Mouse (Mus musculus) gastrocnemius, postnatal 14 days (tissue): ENCODE measurements around the gene Tmem106b. TPM values are rescaled to one million over a fixed set of nuclear protein-coding genes. Genes with fewer than 3 reads are reported as not detected.
A peak's percentile ranks its signal among the peaks of the same experiment; 100 is the strongest.

ENCODE experiments used
- DNase-seq: peaks from one replicate; pipeline ENCODE4 v3.0.0; 2021; ENCODE audit warnings: mixed read lengths
- intact Hi-C: fragments of 180-260 bp; cut with DNase I; formaldehyde crosslinking; loops from one replicate; pipeline ENCODE4 v1.15.1; 2025; ENCODE audit warnings: low total_unique reads
- long read RNA-seq, 2 experiments: library from polyadenylated mRNA; stranded (forward); transcript quantifications; one replicate each; pipeline ENCODE4 v2.0.0; 2021
- total RNA-seq, 2 experiments: library from RNA; stranded (reverse); gene quantifications; 2 replicates each; pipeline ENCODE4 v1.2.3; 2021

Tmem106b gene
- total RNA-seq: 10 to 100 TPM; 52.1 to 57.2 TPM
- long read RNA-seq, experiment 1, full-length matches to known transcripts: 17 of 20 reads
- long read RNA-seq, experiment 1, partial matches to known transcripts: 0 of 20 reads
- long read RNA-seq, experiment 1, other reads (novel, unspliced or antisense): 3 of 20 reads
- long read RNA-seq, experiment 2, full-length matches to known transcripts: 25 of 30 reads
- long read RNA-seq, experiment 2, partial matches to known transcripts: 1 of 30 reads
- long read RNA-seq, experiment 2, other reads (novel, unspliced or antisense): 4 of 30 reads

DNA sequence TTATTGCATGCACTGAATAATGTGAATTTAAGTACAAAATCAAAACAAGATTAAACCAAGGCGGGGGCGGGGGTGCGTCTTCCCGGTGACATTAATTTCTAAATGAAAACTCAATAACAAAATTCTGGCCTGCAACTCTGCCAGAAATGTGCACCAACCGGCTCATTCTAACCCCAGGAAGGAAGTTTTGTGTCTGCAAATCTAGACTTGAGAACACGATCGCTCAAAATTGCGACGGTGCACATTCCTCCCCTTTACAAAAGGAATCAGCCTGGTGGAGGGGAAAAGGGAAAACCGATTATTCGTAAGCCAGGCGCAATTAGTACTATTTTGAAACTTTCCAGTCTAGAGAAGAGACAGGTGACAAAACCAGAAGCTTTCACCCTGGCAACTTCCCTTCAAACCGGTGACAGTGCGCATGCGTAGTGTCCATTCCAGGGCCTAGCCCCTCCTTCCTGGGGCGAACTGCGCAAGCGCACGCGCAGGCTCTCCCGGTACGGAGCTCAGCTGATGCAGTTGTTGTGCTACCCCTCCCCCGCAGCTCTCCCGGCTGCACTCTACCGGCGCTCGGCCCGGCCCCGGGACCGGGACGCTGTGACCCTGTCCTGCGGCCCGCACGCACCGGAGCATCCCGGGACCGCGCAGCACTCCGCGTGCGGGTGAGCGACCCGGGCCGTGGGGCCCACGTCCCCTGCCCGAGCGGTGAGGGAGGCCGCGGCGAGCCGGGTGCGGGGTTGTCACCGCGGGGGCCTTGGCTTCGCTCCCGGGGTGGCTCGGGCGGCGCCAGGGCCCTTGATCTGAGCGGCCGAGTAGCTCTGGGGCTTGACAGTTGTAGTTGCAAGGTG, at the start of gene Tmem106b:
Gene Tmem106b (plus strand): TSS at position 458 of the 845 bp plus-strand sequence.
- intact Hi-C loops: no loop called here
- DNase-seq: peak; percentile 97

DNA sequence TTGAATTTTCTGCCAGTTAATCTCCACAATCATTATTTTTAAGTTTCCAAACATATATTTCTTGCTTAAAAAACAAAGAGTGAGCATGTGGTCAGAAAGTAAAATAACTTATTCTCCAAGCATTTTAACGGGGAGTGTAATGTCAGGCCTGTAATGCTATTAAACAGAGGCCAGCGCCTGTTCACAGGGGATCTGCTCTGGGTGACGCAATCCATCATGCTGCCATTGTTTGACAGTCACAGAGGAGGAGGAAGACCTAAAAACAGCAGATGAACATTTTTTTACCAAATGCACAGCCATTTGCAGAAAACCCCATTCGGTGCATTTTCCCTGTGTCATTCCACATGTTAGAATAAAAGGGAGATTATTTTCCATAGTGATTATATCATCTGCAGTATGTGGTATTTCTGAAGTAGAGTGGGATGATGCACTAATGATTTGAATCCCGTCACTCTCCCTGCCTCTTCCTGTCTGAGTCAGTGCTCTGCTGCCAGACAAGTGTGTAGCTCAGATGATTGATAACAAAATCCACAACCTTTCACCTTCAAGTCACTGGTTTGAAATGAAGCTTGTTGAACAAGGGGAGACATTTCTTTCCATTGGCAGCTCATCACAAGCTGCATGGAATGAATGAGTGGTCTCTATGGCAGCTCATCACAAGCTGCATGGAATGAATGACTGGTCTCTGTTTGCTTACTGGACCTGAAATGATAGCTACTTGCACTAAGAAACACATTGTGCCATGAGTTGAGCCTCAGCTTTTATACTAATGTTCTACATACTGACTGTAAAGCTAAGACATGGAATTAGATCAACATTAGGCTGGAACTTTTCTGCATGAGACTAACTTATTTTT, 48.1 kb upstream of the Tmem106b start:
- intact Hi-C loops: no loop called here
- DNase-seq: no peak

DNA sequence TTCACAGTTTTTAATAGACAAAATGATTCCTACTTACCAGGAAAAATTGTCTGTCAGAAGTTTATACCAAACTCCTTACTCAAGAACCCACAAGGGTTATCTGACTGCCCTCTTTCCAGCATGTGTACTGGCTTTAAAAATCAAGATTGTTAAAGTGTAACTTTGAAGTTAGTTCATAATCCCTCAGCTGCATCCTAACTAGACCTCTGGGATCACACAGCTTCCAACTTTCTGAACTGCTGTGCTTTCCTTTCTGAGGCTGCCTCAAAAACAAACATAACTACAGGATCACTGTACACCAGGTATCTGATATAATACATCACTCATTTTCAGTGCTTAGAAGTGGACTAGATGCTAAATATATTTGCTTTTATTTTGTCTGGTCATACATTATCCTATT, 39.0 kb upstream of the Tmem106b start:
- DNase-seq: no peak
- intact Hi-C loops: no loop called here

DNA sequence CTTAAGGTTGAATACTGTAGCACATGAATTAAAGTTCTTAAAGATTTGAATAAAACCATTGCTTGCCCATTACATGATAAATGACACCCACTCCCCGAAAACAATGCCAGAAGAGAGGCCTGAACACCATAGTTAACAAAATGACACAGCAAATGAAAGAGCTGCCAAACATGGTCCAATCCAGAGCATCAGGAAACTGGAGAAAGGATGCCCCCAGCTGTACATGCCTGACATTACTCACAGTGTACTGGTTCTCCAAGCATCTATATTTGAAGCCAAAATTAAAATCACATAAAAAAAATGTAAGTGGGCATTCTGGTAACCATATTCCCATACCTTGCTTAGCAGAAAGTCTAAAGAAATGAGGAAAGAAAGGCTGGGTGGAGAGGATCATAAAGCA, 38.6 kb upstream of the Tmem106b start:
- intact Hi-C loops: no loop called here

DNA sequence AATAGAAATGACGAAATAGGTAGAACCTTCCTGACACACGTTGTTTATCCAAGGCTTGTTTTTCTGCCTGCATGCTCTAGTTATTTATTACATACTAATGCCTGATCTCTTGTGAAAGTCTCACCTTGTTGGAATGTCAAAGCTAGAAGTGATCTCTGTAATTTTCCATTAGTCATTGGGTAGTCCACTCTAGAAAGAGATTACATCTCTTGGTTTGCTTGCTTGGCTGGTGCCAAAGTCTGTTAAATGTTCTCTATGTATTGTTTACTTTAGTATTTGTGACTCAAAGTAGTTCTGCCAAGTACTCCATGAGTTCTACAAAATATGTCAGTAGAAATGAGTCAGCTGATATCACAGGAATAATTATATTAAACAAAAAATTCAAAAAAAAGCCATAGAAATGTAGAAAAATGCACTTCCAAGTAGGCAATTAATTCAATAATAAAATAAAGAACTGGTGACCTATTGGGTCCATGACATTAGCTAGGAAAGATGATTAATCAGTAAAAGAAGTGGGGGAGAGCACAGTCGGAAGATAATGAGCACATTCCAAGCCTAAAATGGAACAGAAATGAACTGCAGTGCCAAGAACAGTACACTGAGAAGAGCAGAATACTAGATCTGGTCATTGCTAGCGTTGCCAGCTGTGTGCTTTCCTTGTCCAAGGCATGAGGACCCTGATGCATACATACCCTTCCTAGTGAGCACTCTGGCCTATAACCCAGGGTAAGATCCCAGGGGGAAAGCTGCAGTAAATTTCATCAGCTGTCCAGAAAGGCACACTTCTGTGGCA, 17.0 kb upstream of the Tmem106b start:
- intact Hi-C loops: no loop called here
- DNase-seq: no peak

More for the DNA sequence above, 38.6 kb upstream of the Tmem106b start:
- no peak for DNase-seq

DNA sequence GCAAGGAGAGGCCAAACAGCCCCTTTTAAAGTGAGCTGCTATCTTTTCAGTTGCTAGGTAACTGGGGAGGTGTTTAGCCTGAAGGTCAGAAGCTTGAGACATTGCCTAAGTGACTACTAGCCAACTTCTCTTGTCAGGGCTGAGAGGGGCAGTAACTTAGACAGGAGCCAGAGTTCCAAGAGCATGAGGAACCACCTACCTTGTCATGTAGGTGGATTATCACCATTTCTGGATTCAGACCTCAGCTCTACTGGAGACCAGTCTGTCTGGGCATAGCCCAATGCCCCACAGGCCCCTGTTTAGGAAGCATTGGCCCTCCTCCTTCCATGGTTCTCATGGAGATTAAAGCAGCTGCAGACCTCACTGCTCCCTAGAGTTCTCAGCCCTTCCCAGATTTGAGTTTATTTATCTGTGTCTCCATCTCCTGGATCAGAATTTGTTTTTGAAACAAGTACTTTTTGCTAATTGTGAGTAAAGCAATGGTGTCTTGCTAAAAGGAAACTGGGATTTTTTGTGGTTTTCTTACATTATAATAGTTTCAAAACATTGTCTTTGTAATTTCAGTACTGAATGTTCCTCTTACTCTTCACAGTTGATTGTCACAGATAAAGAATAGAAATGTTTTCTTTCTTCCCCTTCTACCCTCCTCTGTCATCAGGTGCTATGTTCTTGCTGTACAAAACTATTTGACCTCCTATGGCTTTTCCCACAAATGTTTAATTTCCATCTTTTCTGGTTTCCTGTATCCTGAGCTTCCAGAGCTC, 8.1 kb upstream of the Tmem106b start:
- intact Hi-C loops: no loop called here

DNA sequence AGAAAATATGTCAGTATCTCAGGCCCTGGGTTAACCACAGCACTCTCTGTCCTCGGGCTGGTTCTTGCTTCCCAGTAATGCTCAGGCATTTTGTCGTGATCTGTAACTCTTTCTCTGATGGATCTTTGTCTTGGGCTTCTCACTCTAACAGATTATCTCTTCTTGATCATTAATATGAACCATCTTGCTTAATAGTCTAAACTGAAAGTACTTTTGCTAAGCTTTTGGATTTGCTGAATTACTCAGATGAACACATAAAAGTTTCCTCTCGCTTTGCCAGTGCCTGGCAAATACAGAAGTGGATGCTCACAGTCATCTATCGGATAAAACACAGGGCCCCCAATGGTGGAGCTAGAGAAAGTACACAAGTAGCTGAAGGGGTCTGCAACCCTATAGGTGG, 7.5 kb upstream of the Tmem106b start:
- DNase-seq: no peak
- intact Hi-C loops: no loop called here

More for the DNA sequence above, 8.1 kb upstream of the Tmem106b start:
- DNase-seq: no peak

DNA sequence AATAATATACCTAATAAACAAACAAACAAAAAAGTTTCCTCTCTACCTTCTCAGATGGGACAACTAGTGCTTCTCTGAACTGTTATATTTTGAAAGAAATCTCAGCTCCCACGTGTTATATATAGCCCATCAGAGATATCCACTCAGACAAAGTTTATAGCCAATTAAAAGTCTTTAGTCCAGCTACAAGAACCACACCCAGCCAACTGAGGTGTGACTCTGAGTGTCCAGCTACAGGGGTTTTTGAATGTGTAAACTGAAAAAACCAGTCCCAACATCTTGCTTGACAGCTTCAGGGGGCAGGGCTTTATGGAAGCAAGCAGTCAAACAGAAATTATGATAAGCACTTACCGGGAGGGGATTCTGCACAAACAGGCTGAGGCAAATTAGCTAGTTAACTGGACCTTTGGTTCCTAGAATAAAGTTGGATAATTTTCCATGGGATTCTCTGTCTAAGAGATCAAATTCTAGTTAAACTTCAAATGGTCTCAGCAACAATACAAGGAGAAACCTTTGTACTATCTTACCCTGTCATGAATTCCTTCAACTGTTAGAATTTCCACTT, 6.8 kb upstream of the Tmem106b start:
- no peak for DNase-seq
- intact Hi-C loops: no loop called here

DNA sequence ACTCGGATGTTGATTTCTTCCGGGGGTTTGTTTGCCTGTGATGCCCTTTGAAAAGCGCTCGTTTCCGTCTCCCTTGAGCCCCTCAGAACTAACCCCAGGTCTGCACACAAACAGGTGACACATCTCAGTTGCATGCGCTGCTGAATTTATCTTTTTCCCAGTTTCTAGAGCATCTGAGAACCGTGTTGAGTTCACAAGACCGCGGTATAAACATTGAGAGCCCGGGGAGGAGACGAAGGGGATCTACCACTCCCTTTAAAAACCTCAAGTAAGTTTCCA, 527 bp downstream of the Tmem106b start:
- DNase-seq: no peak
- intact Hi-C loops: no loop called here

DNA sequence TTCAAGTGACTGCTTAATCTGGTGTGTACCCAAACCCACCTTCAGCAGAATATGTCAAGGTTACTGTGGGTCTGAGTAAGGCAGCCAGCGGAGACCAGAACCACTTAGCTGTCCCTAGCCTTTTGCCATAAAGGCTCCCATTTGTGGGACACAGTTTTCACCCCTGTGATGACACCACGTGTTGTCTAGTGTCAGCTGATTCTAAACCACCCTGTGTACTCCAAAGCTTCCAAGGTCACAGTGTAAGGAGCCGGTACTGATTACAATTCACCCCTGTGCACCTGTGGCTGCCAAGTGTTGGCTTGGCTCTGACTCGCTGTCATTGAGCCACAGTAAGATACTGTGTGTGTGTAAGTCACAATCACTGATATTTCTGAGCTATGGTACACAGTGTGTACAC, 926 bp downstream of the Tmem106b start:
- no peak for DNase-seq
- intact Hi-C loops: no loop called here

DNA sequence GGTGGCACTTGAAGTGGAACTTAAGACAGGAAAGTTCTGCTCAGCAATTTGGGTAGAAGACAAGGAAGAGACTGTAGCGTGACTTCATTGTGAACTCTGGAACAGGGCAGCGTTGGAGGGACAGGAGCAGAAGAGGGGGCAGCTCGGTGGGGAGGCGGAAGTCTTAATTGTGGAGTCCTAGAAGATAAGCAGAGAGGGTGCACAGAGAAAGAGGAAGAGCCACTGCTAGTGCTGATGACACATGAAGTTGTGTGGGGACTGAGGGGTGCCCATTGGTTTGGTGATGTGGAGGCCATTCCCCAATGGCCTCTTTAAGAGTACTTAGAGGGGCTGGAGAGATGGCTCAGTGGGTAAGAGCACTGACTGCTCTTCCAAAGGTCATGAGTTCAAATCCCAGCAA, 3.5 kb downstream of the Tmem106b start:
- intact Hi-C loops: no loop called here
- no peak for DNase-seq

DNA sequence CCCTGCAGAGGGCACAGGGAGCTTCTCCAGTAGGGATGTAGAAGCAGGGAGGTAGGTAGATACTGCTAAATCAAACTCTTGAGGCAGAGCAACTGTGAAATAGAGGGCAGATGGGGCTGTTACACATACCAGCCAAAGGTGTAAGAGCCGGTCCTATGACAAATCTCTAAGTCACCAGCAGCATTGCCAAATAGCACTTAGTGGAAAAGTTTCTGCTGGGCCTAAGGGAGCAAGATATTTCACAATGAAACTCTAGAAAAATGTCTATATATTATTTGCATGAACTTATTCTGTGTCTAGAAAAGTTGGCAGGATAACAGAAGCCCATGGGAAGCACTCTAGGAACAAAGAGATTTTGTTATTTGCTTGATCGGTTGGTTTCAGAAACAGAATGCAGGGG, 4.3 kb downstream of the Tmem106b start:
- intact Hi-C loops: no loop called here
- DNase-seq: no peak

DNA sequence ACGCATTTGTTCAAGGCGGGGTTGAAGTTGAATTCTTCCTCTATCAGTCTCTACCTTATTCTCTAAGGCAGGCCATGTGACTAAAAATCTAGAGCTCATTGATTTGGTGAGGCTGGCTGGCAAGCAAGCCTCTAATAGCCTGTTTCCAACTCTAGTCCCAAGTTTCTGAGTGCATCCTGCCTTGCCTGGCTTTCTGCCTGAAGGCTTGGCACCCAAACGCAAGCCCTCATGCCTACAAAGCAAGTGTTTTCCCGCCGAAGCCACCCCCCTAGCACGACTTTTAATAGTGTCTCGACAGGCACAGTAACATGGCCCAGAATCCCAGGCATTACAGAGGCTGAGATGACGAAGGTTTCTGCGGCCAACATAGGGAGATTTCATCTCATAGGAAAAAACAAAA, 13.3 kb downstream of the Tmem106b start:
- no peak for DNase-seq

DNA sequence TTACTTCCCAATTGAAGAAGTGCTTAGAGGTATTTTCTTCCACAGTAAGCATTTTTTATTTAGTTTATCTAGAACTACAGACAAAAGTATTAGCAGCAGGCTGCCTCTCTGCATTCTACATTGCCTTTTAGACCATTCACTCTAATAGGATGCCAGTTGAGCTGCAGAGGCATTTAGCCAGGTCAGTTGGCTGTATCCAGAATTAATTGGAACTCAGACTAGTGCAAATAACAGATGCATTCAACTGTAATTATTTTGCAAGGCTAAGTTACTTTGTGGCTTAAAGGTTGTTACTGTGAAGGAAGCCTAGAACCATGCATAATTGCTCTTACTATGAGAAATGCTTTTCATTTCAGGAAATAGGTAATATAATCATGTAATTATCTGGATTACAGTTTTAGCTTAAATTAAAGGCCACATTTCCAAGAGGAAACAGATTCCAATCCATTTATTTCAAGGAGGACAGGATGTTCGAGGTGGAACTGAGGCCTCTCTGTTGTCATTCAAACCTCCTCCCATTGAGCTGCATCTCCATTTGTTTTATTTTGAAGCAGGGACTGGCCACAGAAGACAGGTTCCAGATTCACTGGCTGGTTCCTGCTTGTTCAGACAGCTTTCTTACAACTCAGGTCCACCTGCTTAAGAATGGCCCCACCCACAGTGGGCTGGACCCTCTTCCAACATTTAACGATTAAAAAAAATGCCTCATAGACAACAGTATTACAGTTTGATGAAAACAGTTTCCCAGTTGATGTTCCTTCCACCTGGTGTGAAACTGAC, 27.3 kb downstream of the Tmem106b start:
- no peak for DNase-seq
- intact Hi-C loops: no loop called here

More for the DNA sequence above, 13.3 kb downstream of the Tmem106b start:
- intact Hi-C loops: no loop called here

DNA sequence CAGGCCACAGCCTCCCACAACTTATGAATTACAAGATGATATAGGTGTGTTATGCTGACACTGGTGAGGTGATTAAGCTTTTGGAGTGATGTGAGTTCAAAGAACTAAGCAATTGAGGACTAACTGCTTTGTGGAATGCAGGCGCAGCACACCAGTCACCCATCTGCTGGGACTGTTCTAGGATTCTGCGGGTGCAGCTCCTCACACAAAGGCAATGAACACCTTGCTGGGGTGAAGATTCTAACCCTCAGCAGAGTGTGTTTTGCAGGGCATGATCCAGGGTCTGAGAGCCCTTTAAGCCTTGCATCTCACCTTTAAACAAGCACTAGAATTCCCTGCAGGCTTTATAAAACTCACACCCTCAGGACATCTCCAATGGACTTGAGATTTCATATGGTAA, 30.6 kb downstream of the Tmem106b start:
- intact Hi-C loops: no loop called here

DNA sequence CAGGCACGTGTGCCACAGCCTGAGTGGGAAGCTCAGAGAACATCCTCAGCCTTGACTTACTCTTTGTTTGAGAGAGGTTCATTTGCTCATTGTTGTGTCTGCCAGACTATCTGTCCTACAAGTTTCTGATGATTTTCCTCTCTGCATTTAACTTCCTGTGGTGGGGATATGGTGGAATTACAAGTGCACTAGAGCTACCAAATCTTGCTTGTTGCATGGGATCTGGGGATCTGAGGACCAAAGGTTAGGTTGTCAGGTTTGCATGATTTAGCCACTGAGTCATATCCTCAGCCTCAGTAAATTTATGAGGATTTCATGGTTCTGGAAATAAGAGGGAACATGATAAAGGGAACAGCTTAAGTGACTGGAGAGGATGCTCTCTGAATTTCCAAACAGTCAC, 39.1 kb downstream of the Tmem106b start:
- DNase-seq: no peak
- intact Hi-C loops: no loop called here

More for the DNA sequence above, 30.6 kb downstream of the Tmem106b start:
- DNase-seq: no peak

DNA sequence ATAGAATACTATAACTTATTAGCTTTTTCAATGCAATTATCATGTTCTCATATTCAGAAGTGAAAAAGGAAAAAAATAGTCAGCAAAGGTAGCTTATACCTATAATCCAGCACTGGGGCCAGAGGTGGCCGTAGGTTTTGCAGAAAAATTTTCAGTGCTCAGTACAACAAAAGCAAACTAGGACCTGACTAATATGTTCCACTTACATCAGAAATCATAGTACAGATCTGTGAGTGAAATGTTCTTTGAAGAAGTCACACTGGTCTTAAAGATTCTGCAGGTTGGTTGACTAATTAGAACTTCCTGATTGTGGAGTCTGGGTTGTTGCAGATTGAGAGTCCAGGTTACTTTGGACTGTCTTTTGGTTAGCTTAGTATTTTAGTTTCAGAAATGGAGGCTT, 67.7 kb downstream of the Tmem106b start:
- DNase-seq: no peak
- intact Hi-C loops: no loop called here
